Mouse (Mus musculus) cerebellum, postnatal 25 days (tissue): ENCODE measurements at regions not wholly inside any gene's neighbourhood (a gene's known extent, or its start where the extent isn't known, plus 50 kb on each side); places are given as distances from the start of the nearest gene placed in this dataset.

Experiments used
- DNase-seq, 2 experiments: peaks; one replicate each; pipeline ENCODE4 v3.0.0; 2021; ENCODE audit warnings: mixed read lengths in 2 of 2

DNA sequence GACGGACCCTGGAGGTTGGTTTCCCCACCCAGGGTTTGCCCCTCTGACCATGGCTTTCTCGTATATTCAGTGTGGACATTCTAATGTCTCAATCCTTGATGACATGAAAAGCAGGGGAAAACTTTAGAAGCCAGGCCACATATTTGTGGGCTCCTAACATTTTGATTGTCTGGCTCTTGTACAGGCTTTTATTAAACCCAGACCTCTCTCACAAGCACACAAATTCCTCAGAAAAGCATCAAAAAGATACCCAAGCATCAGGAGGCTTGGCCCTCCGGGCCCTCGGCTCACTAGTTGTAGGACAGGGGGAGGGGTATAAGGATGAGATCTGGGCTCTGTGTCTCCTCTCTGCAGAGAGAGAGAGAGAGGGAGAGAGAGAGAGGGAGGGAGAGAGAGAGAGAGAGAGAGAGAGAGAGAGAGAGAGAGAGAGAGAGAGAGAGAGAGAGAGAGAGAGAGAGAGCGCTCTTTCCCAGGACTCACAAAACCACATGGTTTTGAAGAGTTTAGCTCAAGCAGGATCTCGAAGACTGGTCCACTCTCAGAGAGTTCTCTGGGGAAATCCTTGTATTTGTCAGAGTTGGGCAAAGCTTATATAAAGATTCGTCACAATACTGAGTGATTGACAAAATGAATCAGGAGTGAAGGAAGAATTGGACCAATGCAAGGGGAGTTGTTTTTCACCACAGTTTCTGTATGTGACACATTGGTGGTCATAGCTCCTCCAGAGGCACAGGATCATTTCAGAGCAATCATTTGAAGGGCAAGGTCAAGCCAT, 167.2 kb upstream of the Cxcl12 start:
- DNase-seq: no peak

DNA sequence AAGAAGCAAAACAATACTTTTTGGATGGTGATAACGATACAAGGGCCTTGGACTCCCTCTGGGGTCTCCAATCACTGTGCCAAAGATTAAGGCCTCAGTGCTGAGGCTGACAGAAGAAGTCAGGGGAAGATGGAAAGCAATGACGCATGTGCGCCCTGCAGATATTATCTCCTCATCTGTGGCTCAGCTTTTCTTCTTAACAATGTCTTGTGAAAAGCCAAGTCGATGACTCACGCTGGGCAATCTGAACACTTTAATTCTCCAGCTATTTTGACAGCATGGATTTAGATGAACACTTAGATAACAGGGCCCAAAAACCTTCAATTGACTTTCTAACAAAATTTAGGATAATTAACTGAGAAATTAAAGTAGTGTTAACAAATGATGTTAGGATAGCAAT, 155.7 kb upstream of the Cxcl12 start:
- no peak for DNase-seq

DNA sequence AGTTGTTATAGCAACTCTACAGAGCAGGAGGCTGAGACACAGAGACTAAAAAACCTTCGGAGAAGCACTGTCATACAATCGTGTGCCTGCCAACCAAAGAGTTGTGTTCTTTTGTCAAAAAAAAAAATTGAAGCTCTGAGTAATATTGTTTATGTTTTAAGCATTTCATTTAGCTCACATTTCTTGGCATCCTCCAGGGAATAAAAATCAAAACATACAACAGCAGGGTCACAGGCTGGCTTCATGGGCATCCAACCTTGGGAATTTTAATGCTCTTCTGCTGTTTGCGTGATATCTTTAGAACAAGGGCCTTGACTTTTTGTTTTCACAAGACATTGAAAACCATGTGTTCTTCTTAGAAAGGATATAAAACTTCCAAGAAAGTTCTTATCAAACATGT, 152.9 kb upstream of the Cxcl12 start:
- no peak for DNase-seq

DNA sequence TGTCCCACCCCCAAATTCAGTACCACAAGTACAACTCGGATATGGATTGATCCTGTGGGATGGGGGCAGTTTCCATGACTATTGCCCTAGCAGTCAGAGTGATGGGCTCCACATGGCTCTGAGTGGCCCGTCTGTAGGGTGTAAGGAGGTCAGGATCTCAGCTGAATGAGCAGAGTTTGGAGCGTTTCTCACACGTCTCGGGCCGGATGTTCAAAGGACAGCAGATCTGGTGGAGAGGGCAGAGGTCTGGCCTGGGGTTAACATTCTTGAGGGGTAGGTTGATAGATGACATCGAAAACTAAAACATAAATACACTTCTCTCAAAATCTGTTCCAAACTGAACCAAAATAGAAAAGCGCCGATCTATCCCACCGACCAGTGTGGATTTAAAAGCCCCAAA, 146.5 kb upstream of the Cxcl12 start:
- DNase-seq: no peak

DNA sequence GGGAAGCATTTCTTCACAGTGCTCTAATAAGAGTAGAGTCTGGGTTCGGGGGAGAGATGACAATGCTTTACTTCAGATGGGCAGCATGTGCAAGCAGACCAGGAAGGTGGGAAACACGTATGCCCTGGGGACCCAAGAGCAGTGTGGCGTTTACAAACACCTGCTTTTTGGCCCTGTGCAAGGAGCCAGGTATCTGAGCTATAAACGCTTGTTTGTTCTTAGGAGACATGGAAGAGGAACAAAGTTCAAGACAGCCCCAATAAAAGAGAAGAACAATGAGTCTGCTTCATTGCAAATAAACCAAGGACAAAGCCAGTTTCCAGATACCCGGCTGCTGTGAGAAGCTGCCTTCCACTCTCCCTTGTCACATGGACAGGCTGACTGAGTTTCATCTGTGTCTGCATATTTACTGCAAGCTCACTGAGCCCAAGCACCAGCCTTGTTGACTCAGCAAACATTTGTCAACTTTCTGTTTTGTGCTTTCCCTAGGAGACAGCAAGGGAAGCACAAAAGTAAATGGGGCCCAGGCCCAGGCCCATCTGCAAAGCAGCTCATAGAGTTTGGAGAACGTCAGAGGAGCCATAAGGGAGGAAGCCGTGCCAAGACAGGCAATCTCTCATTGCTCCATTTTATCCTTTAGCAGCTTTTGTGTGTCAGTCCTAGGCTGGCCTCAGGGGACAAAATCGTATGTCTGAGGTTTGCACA, 136.1 kb upstream of the Cxcl12 start:
- no peak for DNase-seq

DNA sequence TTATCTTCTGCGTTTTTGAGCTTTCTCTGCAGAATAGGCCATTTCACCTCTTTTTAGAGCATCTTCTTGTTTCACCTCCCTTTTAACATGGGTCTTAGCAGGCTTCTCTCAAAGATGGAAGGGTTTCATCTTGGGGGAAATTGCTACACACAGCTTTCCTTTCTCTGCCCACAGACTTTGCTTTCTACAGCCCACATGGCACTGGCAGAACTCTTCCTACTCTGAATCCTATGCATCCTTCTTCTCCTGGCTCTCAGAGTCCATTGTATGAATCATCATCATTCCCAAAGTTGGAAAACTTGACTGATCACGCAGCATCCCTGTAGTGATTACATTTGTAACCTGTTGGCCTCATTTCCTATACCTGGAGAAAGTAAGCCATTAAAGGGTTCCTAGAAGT, 124.6 kb upstream of the Cxcl12 start:
- no peak for DNase-seq

DNA sequence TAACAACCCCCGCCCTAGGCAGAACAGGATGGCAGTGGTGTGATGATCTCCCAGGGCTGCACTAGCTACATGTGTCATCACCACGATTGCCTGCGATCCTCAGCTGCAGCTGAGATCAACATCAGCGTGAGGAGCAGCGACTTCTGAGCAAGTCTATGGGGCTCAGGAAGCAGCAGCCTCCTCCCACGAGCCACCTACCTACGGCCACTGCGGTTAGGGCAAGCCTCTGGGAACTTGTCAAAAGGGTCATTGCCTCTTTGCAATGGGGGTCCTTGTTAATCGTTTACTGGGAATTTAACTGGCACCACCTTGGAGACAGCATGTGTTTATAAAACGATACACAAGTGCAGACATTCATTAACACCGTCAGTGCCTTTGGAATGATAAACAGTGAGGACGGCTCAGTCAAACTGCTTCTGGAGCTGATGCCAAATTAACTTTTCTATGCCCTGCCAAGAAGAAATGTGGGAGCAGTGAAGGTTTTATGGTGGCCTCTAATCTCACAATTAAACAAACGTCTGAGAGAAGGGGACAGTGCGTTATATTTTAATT, 118.8 kb upstream of the Cxcl12 start:
- DNase-seq: no peak

DNA sequence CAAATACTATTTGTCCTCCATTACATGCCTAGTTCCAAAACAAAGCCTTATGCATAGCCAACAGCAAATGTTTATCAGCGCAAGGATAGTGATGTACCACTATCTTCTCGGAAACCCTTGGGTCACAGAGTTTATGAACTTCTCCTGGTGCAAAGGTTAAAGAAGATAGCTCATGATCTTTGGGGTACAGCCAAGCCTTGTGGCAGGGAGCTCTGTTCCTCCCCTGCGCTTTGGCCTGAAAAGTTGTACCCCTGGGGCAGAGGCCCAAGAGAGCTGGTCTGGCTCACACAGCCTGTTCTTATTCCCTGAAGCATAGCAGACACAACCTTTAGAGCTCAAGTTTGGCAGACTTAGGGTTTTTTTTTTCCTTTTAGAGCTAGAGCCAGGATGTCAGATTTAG, 107.6 kb upstream of the Cxcl12 start:
- no peak for DNase-seq

DNA sequence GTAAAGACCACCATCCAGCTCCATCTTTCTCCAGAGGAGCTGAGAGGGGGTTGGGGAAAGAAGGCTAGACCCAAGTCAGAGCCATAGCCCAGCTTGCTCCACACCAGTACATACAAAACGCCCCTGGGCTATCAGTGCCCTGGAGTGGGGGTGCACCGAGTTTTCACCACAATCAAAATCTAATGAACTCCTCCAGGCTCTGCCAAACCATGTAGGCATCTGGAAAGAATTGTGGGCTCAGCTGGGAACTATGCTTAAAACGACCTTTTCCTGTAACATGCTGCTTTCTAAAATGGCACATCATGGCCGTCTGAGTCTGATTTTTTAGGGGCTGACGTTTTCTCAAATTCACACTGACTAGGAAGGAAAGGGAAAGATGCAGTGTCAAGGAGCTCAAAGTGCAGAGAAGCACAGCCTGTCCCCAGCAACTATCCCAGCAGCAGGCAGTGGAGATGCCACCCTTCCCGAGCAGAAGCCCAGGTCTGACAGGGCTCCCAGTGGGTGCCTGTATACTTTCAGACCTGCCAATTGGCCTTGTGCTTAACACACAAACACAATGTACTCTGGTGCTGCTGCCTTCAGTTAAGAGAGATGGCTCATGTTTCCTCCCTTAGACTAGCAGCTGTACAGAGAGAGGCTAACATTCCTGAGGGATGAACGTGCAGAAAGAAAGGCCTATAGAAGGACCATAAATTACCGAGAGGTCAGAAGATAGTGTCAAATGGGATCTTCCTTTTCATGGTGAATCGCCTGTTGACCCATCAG, 100.6 kb upstream of the Cxcl12 start:
- DNase-seq: no peak

DNA sequence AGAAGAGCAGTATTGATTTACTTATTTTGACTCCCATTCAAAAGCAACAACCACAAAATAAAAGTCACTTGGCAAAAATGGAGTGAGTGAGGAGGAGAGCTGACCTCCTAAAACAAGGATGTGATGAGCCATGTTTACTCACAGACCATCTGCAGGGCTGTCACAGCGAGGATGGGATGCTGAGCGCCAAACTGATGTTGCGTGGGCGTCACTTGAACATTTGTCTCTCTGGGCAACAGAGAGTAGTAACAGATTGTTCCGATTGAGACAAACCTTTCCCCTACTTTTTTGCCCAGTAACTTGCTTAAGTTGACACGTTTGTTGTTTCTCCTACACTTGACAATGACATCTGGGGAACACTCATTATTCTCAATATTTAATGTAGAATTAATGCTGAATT, 97.0 kb upstream of the Cxcl12 start:
- DNase-seq: peak in 1 of 2 experiments; percentile 18

DNA sequence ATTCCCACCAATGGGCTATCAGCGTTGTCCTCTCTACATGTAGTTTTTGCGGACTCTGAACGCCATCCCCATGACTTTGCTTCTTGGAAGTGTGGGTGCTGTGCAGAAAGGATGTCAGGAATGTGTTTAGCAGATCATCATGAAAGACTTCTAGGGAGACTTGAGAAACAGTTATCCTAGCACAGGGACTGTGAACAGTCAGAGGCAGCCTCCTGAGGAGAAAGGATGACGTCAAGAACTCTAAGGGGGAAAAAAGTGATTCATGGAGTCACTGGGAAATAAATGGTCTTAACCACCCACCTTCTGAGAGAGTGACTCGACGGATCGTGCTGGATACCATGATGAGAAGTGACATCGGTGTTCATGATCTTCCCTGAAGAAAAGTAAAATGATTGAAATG, 96.5 kb upstream of the Cxcl12 start:
- no peak for DNase-seq

DNA sequence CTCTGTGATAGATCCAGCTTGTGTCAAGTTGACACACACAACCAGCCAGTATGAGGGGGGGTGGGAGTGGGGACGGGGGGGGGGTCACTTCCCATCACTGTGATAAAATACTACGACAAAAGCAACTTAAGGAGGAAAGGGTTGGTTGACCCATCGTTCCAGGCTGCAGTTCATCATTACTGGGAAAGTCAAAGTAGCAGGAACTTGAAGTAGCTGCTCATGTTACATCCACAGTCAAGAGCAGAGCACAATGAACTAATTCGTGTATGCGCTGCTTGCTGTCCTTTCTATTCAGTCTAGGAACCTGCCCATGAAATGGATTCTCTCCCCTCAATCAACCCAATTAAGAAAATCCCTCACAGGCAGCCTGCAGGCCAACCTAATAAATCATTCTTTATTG, 88.8 kb upstream of the Cxcl12 start:
- DNase-seq: no peak

DNA sequence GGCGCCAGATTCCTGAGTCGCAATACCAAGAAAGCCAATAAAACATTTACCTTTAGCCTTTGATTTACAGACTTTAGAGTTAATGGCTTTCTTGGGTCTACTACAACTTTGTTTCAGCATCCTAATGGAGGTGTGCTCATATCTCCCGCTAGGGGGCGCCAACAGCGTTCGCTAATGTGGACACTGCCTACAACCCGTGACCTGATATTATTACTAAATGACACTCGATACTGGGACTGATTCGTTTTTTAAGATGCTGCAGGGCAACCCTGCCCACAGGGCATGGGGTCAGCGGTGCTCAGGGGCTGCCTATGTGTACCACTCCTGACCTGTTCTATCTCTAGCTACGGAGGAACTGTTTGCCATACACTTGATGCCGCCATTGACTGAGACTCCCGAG, 87.4 kb upstream of the Cxcl12 start:
- peak in 1 of 2 experiments; percentile 33 for DNase-seq

DNA sequence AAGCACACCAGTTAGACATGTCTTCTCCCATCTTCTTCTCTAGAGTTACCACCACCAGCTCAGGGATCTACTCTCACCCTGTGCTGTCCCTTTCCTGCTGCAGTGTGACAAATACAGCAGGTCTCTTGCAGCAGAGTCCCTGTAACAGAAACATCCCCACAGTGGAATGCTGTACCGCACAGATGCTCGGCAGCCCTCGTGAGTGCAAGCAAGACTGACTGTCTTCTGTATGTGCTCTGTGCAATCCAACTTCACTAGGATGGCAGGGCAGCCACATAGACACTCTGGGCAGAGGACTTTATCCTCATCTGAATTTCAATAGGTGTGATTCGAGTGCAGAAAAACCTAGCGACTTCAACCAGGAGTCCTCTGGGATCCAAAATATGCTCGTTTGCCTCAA, 84.1 kb upstream of the Cxcl12 start:
- DNase-seq: no peak

DNA sequence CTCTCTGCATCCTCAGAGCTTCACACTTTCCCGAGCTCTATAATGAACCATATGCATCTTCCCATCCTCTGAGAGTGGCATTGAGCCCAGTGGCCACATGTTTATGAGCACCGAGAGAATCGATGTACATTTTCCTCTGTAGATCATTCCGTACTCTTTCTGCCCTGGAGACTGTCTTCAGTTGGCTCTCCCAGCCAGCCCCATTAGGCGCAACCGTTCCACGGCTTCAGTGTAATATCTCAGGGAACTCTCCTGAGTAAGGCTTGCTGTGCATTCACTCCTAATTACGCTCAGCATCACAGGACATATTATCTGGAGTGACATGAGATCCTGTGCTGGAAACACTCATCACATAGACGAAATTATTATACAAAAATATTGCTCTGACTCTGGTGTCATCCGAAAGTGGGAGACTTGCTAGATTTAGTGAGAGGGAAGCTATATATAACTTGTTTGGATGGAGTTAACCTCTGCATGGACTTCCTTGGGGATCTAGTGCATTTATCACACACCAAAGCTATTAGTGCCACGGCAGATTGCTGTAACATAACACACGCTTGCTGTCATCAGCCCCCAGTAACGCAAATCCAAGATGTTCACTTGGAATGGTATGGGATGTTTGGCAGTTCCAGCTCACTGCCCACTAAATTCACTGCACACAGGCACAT, 83.4 kb upstream of the Cxcl12 start:
- DNase-seq: no peak

DNA sequence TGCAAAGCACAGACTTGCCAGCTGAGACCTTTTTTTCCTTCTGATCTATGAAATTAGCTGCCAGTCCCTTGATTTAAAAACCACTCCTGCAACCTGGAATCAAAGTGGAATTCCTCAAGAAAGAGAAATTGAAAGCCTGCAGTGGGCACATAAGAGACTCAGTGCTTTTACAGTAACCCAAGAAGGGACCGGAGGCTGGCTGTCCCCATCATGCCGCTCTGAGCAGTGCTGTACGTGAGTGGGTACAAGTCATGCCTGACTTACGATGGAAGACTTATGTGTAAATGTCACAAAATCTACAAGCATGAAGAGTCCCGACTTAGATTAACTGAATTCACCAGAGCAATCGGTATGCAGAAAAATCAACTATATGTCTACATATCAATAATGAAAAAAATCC, 73.6 kb upstream of the Cxcl12 start:
- DNase-seq: no peak

DNA sequence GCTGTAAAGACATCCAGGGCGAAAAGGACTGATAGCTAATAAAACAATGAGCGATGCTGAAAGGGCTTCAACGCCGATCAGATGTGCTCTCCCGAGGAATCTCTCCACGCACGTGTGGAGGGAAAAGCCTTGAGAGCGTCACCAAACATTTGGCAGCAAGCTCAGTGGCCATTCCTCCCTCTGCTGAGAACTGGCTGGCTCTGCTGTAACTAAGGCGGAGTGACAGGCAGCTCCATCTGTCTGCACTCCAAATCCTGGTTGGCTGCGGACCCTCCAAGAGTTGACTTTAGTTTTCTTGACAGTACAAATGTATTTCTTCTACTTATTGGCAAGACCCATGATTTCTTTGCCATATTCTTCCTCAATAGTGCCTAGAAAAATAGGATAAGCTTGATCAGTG, 68.5 kb upstream of the Cxcl12 start:
- peak; percentile 11 to 40 for DNase-seq

DNA sequence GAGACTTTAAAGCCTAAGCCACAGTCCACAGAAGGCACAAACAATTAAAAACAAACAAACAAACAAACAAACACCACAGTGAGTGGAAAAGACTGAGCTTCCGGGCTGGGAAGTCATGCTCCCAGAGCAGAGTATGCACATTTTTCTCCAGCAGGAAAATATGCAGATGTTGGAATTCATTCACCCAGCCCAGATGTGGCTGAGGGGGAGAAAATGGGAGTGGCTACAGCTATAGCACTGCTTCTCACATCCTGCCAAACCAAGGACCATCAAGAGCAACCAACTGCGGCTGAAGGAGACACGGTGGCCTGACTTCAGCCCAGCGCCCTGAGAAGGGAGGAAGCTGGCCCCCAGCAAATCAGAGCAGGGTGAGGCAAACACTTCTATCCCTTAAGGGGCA, 65.6 kb upstream of the Cxcl12 start:
- no peak for DNase-seq

DNA sequence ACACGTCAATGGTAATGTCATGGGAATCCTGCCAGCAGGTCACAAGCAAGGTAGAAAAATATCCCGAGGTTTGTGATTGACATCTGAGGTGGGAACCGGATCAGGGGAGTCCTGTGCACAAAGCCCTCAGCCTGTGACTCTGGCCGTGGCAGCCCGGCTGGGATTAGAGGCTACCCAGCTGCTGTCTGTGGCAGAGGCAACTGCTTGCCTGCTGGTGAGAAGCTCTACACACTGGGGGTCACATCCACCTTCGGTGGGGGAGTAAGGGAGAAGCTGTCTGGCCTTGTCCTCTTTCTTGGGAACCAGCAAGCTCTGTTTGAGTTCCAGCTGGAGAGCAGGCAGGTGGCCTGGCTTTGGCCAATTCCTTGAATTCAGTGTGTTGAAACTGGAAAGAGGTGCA, 64.3 kb upstream of the Cxcl12 start:
- peak; percentile 17 to 20 for DNase-seq

DNA sequence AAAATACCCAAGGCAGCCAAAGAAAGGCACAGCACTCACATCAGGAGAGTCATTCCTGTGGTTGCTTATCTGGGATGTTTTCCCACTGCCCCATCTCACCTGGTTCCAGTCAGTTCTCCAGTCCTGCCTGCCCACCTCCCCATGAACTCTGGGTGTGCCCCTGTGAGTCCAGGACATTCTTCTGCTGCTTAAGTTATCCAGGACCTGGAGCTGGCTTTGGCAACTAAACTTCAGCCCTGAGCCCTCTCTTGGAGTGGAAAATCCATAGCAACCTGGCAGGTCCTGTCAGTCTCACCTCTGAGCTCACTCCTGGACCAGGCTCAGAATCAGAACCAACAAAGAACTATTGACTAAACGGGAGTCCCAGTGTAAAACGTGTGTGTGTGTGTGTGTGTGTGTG, 63.9 kb upstream of the Cxcl12 start:
- DNase-seq: no peak

DNA sequence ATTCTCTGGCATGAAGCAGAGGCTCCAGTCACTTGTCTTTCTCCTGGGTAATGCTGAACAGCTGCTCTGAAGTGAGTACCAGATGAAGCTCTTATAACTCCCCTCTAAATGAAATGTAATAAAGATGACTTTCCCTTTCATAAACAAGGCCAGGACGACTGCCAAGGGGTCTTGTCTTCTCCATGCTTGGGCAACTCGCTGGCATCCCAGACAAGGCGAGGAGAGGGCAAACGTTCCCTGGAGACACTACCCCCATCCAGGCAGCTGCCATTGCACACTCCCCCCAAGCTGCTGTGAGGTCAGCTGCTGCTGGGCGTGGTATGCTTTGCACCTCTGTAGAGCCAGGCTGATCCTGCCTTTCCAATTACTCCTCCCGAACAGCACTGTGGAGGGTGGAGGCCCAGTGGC, 63.1 kb upstream of the Cxcl12 start:
- DNase-seq: no peak

DNA sequence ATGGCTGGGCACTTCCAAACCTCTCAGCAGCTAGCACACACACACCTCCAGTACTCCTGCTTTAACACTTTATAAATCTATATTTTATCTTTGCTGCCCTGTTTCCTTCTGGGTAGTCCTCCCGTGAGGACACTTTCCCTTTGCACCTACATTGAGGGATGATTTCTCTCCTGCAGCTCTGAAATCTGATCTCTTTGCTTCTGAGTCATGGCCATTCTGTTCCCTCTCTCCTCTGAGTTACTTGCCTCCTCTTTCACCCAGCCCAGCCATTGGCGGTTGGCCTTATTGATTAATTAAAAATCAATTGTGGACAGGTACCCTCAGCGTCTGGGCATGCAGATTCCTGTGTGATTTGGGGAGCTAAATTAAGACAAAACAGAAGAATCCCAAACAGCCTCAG, 58.0 kb upstream of the Cxcl12 start:
- DNase-seq: no peak

DNA sequence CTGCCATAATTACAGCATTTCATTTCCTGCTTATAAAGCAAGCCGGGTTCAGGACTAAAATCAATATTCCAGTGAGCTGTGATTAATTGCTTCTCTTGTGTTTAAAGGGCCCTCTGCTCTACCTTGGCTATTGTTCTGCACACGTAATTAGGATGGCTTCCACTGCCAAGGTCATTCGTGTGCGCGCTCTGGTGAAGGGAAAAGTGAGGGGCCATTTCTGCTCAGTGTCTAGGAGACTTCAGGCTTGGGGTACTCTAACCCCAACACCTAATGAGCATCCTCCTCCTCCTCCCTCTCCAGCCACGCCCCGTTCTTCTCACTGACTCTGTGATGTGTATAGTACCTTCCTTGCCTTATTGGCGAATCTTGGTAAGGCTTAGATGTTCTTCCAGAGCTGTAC, 53.5 kb upstream of the Cxcl12 start:
- DNase-seq: no peak
